Mouse (Mus musculus) hindbrain, embryonic 15.5 days (tissue): Measurements from ENCODE around the gene Mapk1ip1l. TPM values are rescaled to one million over a fixed set of nuclear protein-coding genes. Genes with fewer than 3 reads are reported as not detected.

ENCODE experiments used
- ATAC-seq: fragments of 200-750 bp; cut with Nextera tagmentation; 2 replicates; pipeline ENCODE4 v1.8.0; 2017; ENCODE audit warnings: low read depth, moderate number of reproducible peaks, moderate TSS enrichment; ENCODE audit not compliant: low FRiP score
- H3K27ac ChIP-seq: fragments of 300-500 bp; sonication (generic); replicated peaks from 2 replicates; pipeline ENCODE4 v1.5.1; 2015; ENCODE audit warnings: mild to moderate bottlenecking, inconsistent platforms
- H3K27me3 ChIP-seq: fragments of 300-500 bp; sonication (generic); 2 replicates; pipeline ENCODE4 v1.6.1; 2015; ENCODE audit warnings: control low read depth, inconsistent platforms
- H3K36me3 ChIP-seq: fragments of 300-500 bp; sonication (generic); 2 replicates; pipeline ENCODE4 v1.6.1; 2015; ENCODE audit warnings: control low read depth, inconsistent platforms
- H3K4me1 ChIP-seq: fragments of 300-500 bp; sonication (generic); replicated peaks from 2 replicates; pipeline ENCODE4 v1.6.1; 2015; ENCODE audit warnings: control low read depth, inconsistent platforms
- H3K4me2 ChIP-seq: fragments of 300-500 bp; sonication (generic); 2 replicates; pipeline ENCODE4 v1.6.1; 2015; ENCODE audit warnings: moderate library complexity, mild to moderate bottlenecking, inconsistent platforms
- H3K4me3 ChIP-seq: fragments of 300-500 bp; sonication (generic); 2 replicates; pipeline ENCODE4 v1.5.1; 2015; ENCODE audit warnings: mild to moderate bottlenecking, inconsistent platforms
- H3K9ac ChIP-seq: fragments of 300-500 bp; sonication (generic); 2 replicates; pipeline ENCODE4 v1.6.1; 2015; ENCODE audit warnings: inconsistent platforms
- H3K9me3 ChIP-seq: fragments of 300-500 bp; sonication (generic); 2 replicates; pipeline ENCODE4 v1.6.1; 2016; ENCODE audit warnings: control low read depth, inconsistent platforms
- WGBS: fragments of 180-500 bp; shearing (Covaris S2); methylation state at CpG from one replicate; pipeline ENCODE4 v1.1.7; 2015; 5-methylcytosine and 5-hydroxymethylcytosine counted together
- polyA plus RNA-seq: library from polyadenylated mRNA; unstranded; fragments of >200 nt; fragmentation: Nextera tagmentation; extraction: Ambion mirVana; gene quantifications from 2 replicates; pipeline ENCODE4 v1.2.1, GENCODE M21; 2015

Gene Mapk1ip1l
- polyA plus RNA-seq, 1 experiment from 2014 or later = 47.6 TPM

DNA sequence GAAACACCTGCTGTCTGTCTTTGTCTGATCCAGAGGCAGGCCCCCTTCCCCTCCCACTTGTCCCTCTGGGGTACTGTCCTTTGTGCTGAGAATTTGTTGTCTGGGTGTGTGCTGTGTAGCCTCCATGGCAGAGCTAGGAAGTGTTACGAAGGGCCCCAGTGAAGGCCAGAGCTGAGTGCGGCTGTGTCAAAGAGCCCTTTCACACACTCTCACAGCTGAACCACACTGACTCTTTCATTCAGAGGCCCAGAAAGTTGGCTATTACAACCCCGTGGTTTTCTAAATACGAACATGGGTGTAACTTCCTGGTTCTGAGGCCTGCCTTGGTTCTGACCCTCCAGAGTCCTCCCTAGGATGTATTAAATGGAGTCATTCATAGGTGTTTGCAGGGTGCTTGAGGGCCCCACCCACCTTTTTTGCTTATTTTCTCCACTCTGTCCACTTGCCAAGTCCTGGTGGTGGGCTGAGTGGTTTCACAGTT lies 43.8 kb downstream of the Mapk1ip1l start:
- Histone ChIP-seq H3K27me3 (no peaks in the 10 kb centered on the region), H3K4me2 (no peak overlapping the region), H3K9ac (no peak overlapping the region), H3K9me3 (no peaks in the 10 kb centered on the region), H3K4me1 (no peaks in the 10 kb centered on the region), H3K4me3 (no peak overlapping the region), H3K27ac (no peak overlapping the region), H3K36me3 (no peaks in the 10 kb centered on the region)
- WGBS = 52% methylated on average over 4 of the region's 4 CpGs
- ATAC-seq = peak; percentile 72; the same call in 1 of the 2 replicates

- H3K4me1 ChIP-seq = no peaks in the 10 kb centered on the region
- H3K27me3 ChIP-seq = no peaks in the 10 kb centered on the region
- WGBS = 100% methylated on average over 1 of the region's 1 CpGs
- no peak overlapping the region for H3K27ac ChIP-seq
- H3K4me2 ChIP-seq = no peak overlapping the region
- H3K9ac ChIP-seq = no peak overlapping the region
- ATAC-seq = no peak
- no peak overlapping the region for H3K4me3 ChIP-seq
- no peaks in the 10 kb centered on the region for H3K9me3 ChIP-seq
- no peaks in the 10 kb centered on the region for H3K36me3 ChIP-seq
These were observed 48.6 kb downstream of the Mapk1ip1l start for GRCm38 (mm10) chr14:47346715-47347114.

DNA sequence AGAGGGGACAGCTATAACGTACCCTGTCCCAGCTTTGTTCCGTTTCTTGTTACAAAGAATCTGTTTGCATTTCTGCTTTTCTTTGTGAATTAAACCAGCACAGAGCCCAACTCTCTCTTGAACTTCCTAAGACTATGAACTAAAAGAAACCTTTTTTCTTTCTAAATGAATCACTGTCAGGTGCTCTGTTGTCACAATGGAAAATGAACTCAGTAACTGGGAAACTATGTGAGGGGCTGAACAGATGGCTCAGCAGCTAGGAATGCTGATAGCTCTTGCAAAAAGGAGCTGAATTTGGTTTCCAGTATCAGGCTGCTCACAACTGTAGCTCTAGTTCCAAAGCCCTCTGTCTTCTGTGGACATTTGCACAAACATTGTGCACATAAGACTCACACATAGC lies 52.9 kb downstream of the Mapk1ip1l start:
- Histone ChIP-seq H3K36me3 (no peaks in the 10 kb centered on the region), H3K4me2 (no peak overlapping the region), H3K9ac (no peak overlapping the region), H3K4me3 (no peak overlapping the region), H3K27ac (no peak overlapping the region), H3K4me1 (no peaks in the 10 kb centered on the region), H3K9me3 (no peaks in the 10 kb centered on the region), H3K27me3 (no peaks in the 10 kb centered on the region)
- 62% methylated on average over 2 of the region's 2 CpGs for WGBS
- ATAC-seq = no peak

- Histone ChIP-seq H3K4me3 (no peak overlapping the region), H3K4me2 (no peak overlapping the region), H3K27ac (no peak overlapping the region), H3K9ac (no peak overlapping the region), H3K27me3 (no peaks in the 10 kb centered on the region), H3K4me1 (no peaks in the 10 kb centered on the region), H3K9me3 (no peaks in the 10 kb centered on the region), H3K36me3 (no peaks in the 10 kb centered on the region)
- 97% methylated on average over 10 of the region's 10 CpGs for WGBS
- ATAC-seq = no peak
These were observed 54.2 kb downstream of the Mapk1ip1l start for GRCm38 (mm10) chr14:47352272-47352671.

GRCm38 (mm10) chr14:47353240-47353639 lies 55.2 kb downstream of the Mapk1ip1l start:
- H3K9me3 ChIP-seq = no peaks in the 10 kb centered on the region
- no peak overlapping the region for H3K4me2 ChIP-seq
- no peak overlapping the region for H3K27ac ChIP-seq
- no peaks in the 10 kb centered on the region for H3K36me3 ChIP-seq
- no peak overlapping the region for H3K9ac ChIP-seq
- H3K4me3 ChIP-seq = no peak overlapping the region
- no peak for ATAC-seq
- H3K4me1 ChIP-seq = no peaks in the 10 kb centered on the region
- WGBS = 86% methylated on average over 4 of the region's 4 CpGs
- H3K27me3 ChIP-seq = no peaks in the 10 kb centered on the region

GRCm38 (mm10) chr14:47354111-47354577 lies 56.1 kb downstream of the Mapk1ip1l start:
- ATAC-seq = no peak
- H3K27ac ChIP-seq = no peak overlapping the region
- H3K36me3 ChIP-seq = no peaks in the 10 kb centered on the region
- H3K4me2 ChIP-seq = no peak overlapping the region
- H3K4me1 ChIP-seq = no peaks in the 10 kb centered on the region
- no peak overlapping the region for H3K9ac ChIP-seq
- no peaks in the 10 kb centered on the region for H3K9me3 ChIP-seq
- WGBS = 71% methylated on average over 8 of the region's 8 CpGs
- H3K4me3 ChIP-seq = no peak overlapping the region
- H3K27me3 ChIP-seq = no peaks in the 10 kb centered on the region

DNA sequence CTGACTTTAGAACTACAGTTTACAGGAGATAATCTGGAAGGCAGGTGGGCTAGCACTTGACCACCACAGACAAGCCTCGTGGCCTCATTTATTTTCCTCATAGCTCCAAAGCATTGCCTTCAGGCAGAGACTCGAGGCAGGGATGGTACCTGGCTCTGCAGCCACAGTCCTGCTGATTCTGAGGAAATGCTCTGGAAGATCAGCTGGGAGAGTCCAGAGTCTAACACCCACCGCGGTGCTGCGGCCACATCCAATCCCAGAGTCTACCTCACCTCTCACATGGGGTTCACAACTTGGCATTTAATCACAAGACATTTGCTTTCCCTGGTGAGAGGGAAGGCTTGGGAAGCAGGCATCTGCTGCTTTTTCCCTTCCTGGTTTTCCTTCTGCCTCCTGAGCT lies 56.9 kb downstream of the Mapk1ip1l start:
- no peak overlapping the region for H3K4me3 ChIP-seq
- H3K4me2 ChIP-seq = no peak overlapping the region
- H3K36me3 ChIP-seq = no peaks in the 10 kb centered on the region
- WGBS = 84% methylated on average over 5 of the region's 5 CpGs
- H3K4me1 ChIP-seq = no peaks in the 10 kb centered on the region
- no peak overlapping the region for H3K9ac ChIP-seq
- ATAC-seq = no peak
- no peak overlapping the region for H3K27ac ChIP-seq
- H3K9me3 ChIP-seq = no peaks in the 10 kb centered on the region
- H3K27me3 ChIP-seq = no peaks in the 10 kb centered on the region

DNA sequence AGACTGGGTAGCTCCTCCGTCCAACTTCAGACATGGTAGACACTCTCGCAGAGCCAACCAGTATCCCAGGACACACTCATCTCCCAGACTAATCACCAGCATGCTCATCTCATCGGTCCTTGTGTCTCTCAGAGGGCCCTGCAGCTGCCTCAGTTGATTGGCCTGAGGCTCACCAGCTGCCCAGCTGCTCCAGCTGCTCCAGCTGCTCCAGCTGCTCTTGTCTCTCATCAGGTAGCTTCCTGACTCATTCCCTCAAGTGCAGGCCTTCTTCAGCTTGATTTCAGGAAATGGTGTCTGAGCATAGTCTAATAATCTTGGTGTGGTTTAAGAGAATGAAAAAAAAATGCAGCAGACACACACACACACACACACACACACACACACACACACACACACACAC lies 58.6 kb downstream of the Mapk1ip1l start:
- Histone ChIP-seq H3K27ac (no peak overlapping the region), H3K9ac (no peak overlapping the region), H3K36me3 (no peaks in the 10 kb centered on the region), H3K4me3 (no peak overlapping the region), H3K4me1 (no peaks in the 10 kb centered on the region), H3K4me2 (no peak overlapping the region), H3K27me3 (no peaks in the 10 kb centered on the region), H3K9me3 (no peaks in the 10 kb centered on the region)
- ATAC-seq = no peak
- WGBS = 83% methylated on average over 3 of the region's 3 CpGs

- Histone ChIP-seq H3K36me3 (no peaks in the 10 kb centered on the region), H3K4me1 (no peaks in the 10 kb centered on the region), H3K9me3 (no peaks in the 10 kb centered on the region), H3K4me3 (no peak overlapping the region), H3K27ac (no peak overlapping the region), H3K9ac (no peak overlapping the region), H3K27me3 (no peaks in the 10 kb centered on the region), H3K4me2 (no peak overlapping the region)
- no peak for ATAC-seq
- 75% methylated on average over 3 of the region's 3 CpGs for WGBS
These were observed 61.5 kb downstream of the Mapk1ip1l start for GRCm38 (mm10) chr14:47359610-47360009.

GRCm38 (mm10) chr14:47361418-47361817 lies 63.4 kb downstream of the Mapk1ip1l start:
- Histone ChIP-seq H3K36me3 (no peaks in the 10 kb centered on the region), H3K9ac (no peak overlapping the region), H3K4me1 (peaks cover 5% of the 10 kb centered on the region), H3K4me2 (no peak overlapping the region), H3K27me3 (no peaks in the 10 kb centered on the region), H3K27ac (no peak overlapping the region), H3K9me3 (no peaks in the 10 kb centered on the region), H3K4me3 (no peak overlapping the region)
- ATAC-seq = no peak
- 89% methylated on average over 2 of the region's 2 CpGs for WGBS

DNA sequence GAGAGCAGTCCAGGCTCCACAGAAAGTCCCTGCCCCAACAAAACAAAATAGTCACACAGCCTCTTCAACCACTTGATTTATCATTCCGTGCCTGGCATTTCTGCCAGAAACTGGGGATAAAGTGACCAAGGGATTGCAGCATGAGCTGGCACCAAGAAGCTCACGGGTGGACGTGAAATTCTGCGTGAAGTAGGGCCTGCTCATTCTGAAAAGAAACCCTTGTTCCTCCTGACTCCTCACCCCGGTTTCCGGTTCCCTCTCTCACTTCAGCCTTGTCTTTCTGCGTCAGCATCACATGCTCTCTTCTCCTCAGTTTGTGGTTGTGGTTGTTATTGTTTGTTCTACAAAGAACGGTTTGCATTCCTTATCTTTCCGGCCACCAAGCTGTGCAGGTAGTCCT lies 63.8 kb downstream of the Mapk1ip1l start:
- Histone ChIP-seq H3K36me3 (no peaks in the 10 kb centered on the region), H3K4me3 (no peak overlapping the region), H3K9ac (no peak overlapping the region), H3K4me1 (peaks cover 9% of the 10 kb centered on the region), H3K27ac (no peak overlapping the region), H3K9me3 (no peaks in the 10 kb centered on the region), H3K27me3 (no peaks in the 10 kb centered on the region), H3K4me2 (no peak overlapping the region)
- 84% methylated on average over 9 of the region's 9 CpGs for WGBS
- no peak for ATAC-seq

GRCm38 (mm10) chr14:47364742-47365449 lies 66.8 kb downstream of the Mapk1ip1l start:
- H3K36me3 ChIP-seq = no peaks in the 10 kb centered on the region
- H3K4me3 ChIP-seq = 0 out of 2 replicates have a peak overlapping the region, but pooled peaks have one; percentile 9
- no peaks in the 10 kb centered on the region for H3K9me3 ChIP-seq
- no peak overlapping the region for H3K9ac ChIP-seq
- H3K4me2 ChIP-seq = peak overlapping the region; percentile 43
- no peak for ATAC-seq
- 40% methylated on average over 21 of the region's 21 CpGs for WGBS
- no peak overlapping the region for H3K27ac ChIP-seq
- no peaks in the 10 kb centered on the region for H3K27me3 ChIP-seq
- H3K4me1 ChIP-seq = peaks cover 19% of the 10 kb centered on the region
